Mouse (Mus musculus) midbrain, postnatal 0 days (tissue): ENCODE measurements around the gene Eif2b2. TPM values are rescaled to one million over a fixed set of nuclear protein-coding genes. Genes with fewer than 3 reads are reported as not detected.
A peak's percentile ranks its signal among the peaks of the same experiment; 100 is the strongest.

Source experiments
- ATAC-seq: fragments of 200-750 bp; cut with Nextera tagmentation; 2 replicates; pipeline ENCODE4 v1.8.0; 2017; ENCODE audit warnings: moderate number of reproducible peaks, mild to moderate bottlenecking, moderate TSS enrichment, moderate library complexity; ENCODE audit not compliant: low FRiP score
- DNase-seq: peaks from one replicate; pipeline ENCODE4 v3.0.0-alpha.2; 2015; ENCODE audit warnings: low spot score
- H3K27ac ChIP-seq: fragments of 300-500 bp; sonication (generic); 2 replicates; pipeline ENCODE4 v1.5.1; 2014; ENCODE audit warnings: low read depth, mild to moderate bottlenecking, low read length, mixed read lengths
- H3K27me3 ChIP-seq: fragments of 300-500 bp; sonication (generic); 2 replicates; pipeline ENCODE4 v1.6.1; 2014; ENCODE audit warnings: low read length, control low read depth, mixed read lengths; ENCODE audit not compliant: insufficient read depth
- H3K36me3 ChIP-seq: fragments of 300-500 bp; sonication (generic); 2 replicates; pipeline ENCODE4 v1.6.1; 2014; ENCODE audit warnings: low read length, control low read depth, mixed read lengths; ENCODE audit not compliant: insufficient read depth
- H3K4me1 ChIP-seq: fragments of 300-500 bp; sonication (generic); 2 replicates; pipeline ENCODE4 v1.6.1; 2014; ENCODE audit warnings: mild to moderate bottlenecking, control low read depth, antibody characterized with exemption, low read length, mixed read lengths; ENCODE audit not compliant: insufficient read depth
- H3K4me2 ChIP-seq: fragments of 300-500 bp; sonication (generic); 2 replicates; pipeline ENCODE4 v1.6.1; 2014; ENCODE audit warnings: low read depth, mild to moderate bottlenecking, low read length, mixed read lengths; ENCODE audit not compliant: poor library complexity, severe bottlenecking
- H3K4me3 ChIP-seq: fragments of 300-500 bp; sonication (generic); 2 replicates; pipeline ENCODE4 v1.5.1; 2014; ENCODE audit warnings: low read depth, mild to moderate bottlenecking, low read length, moderate library complexity
- H3K9ac ChIP-seq: fragments of 300-500 bp; sonication (generic); replicated peaks from 2 replicates; pipeline ENCODE4 v1.6.1; 2014; ENCODE audit warnings: mild to moderate bottlenecking, low read length, moderate library complexity, mixed read lengths; ENCODE audit not compliant: poor library complexity, severe bottlenecking
- H3K9me3 ChIP-seq: fragments of 300-500 bp; sonication (generic); 2 replicates; pipeline ENCODE4 v1.6.1; 2016; ENCODE audit warnings: low read length, control low read depth
- CTCF ChIP-seq: IDR thresholded peaks from 2 replicates; pipeline ENCODE4 v1.5.1; 2016; ENCODE audit warnings: antibody characterized with exemption, mild to moderate bottlenecking
- WGBS: fragments of 180-500 bp; shearing (Covaris S2); extraction: QIAGEN DNeasy Blood & Tissue Kit; methylation state at CpG from one replicate; pipeline ENCODE4 v1.1.7; 2014; 5-methylcytosine and 5-hydroxymethylcytosine counted together
- polyA plus RNA-seq: library from polyadenylated mRNA; unstranded; fragments of >200 nt; fragmentation: Nextera tagmentation; extraction: Ambion mirVana; gene quantifications from 2 replicates; pipeline ENCODE4 v1.2.1, GENCODE M21; 2015
- total RNA-seq: library from RNA; depleted of rRNA; stranded (reverse); fragments of >200 nt; gene quantifications from 2 replicates; pipeline ENCODE4 v1.2.3, GENCODE M21; 2014

Eif2b2 gene
- total and polyA plus RNA-seq, 2 experiments from 2014 or later, result 43.1 to 79.5 TPM

DNA sequence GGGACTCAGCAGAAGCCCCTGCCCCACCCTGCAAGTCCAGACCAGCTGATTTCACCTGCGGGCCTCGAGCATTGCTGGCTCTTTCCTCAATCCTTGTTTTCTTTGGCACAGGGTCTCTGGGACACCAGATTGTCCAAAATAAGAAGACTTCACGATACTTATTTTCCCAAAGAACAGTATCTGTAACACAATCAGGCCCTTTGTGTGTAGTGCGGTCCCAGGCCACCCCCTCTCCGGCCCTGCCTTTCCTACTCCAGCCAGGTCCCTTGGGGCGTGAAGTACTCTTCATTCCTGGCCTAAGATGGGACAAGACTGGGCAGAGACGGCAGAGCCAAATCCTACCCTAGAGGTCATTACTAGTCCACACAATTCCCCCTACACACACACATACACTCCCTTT lies 17.1 kb upstream of the Eif2b2 start:
- H3K9me3 ChIP-seq, result no peaks in the 10 kb centered on the region
- no peak for ATAC-seq
- no peaks in the 10 kb centered on the region for H3K27me3 ChIP-seq
- no peak overlapping the region for H3K4me2 ChIP-seq
- no peak for DNase-seq
- no peak overlapping the region for H3K9ac ChIP-seq
- TF ChIP-seq CTCF, result no peak
- no peak overlapping the region for H3K4me3 ChIP-seq
- H3K27ac ChIP-seq, result no peak overlapping the region
- H3K36me3 ChIP-seq, result no peaks in the 10 kb centered on the region
- WGBS, result 88% methylated on average over 7 of the region's 7 CpGs
- H3K4me1 ChIP-seq, result 0 out of 2 replicates have a peak, but pooled peaks cover 3% of the 10 kb centered on the region

DNA sequence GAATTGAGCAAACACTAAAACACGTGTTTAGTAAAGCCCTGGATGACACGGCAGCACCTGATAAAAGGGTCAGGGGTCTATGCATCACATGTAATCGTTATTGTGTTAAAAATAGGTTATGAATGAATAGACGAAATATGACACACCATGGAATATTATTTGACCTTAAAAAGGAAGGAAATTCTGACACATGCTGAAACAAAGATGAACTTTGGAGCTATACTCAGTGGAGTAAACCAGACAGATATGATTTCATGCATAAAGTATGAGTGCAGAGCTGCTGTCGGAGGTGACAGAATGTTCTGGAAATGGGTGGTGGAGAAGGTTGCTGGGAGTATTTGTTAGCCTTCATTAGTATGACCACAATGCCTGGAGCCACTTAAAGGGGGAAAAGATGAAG lies 15.6 kb upstream of the Eif2b2 start:
- H3K9me3 ChIP-seq, result no peaks in the 10 kb centered on the region
- H3K4me1 ChIP-seq, result 0 out of 2 replicates have a peak, but pooled peaks cover 3% of the 10 kb centered on the region
- no peaks in the 10 kb centered on the region for H3K36me3 ChIP-seq
- 79% methylated on average over 5 of the region's 5 CpGs for WGBS
- H3K27ac ChIP-seq, result no peak overlapping the region
- H3K4me2 ChIP-seq, result no peak overlapping the region
- DNase-seq, result no peak
- no peak for ATAC-seq
- no peak for TF ChIP-seq CTCF
- H3K9ac ChIP-seq, result no peak overlapping the region
- no peaks in the 10 kb centered on the region for H3K27me3 ChIP-seq
- no peak overlapping the region for H3K4me3 ChIP-seq

DNA sequence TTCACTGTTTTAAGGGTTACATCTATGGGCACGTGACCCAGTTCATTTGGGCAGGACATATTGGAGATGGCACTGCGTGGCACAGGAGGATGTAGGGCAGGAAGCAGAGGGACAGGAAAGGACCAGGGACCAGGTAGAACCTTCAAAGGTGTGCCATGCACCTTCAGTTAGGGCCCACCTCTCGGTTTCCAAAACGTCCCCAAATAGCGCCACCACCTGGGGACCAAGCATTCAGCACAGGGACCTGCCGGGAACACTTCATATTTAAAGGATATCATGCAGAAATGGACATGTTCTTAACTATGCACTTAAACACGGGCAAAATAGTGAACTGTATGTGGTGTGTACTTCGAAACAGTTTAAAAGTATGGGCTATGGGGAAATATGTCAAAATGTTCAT lies 15.2 kb upstream of the Eif2b2 start:
- TF ChIP-seq CTCF, result peak; percentile 9; the same call in 1 of the 2 replicates
- no peaks in the 10 kb centered on the region for H3K27me3 ChIP-seq
- H3K4me3 ChIP-seq, result no peak overlapping the region
- no peaks in the 10 kb centered on the region for H3K9me3 ChIP-seq
- no peak overlapping the region for H3K4me2 ChIP-seq
- no peaks in the 10 kb centered on the region for H3K36me3 ChIP-seq
- 0 out of 2 replicates have a peak, but pooled peaks cover 3% of the 10 kb centered on the region for H3K4me1 ChIP-seq
- no peak for ATAC-seq
- WGBS, result 52% methylated on average over 8 of the region's 8 CpGs
- H3K27ac ChIP-seq, result no peak overlapping the region
- DNase-seq, result no peak
- no peak overlapping the region for H3K9ac ChIP-seq

DNA sequence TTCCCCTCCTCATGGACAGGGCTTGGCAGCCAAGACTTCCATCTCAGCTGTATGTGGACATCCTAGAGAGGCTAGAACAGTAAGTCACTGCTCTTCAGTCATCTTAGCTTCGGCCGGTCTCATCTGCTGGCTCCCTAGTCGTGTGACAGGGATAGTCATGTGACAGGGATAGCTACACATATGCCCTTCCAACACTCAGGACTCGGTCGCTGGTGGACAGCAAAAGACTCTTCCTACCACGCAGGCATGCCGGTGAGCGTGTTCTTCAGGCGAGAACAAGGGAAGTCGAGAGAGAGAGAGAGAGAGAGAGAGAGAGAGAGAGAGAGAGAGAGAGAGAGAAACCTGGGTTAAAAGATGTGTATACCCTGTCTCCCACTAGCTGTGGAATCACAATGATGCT lies 13.9 kb upstream of the Eif2b2 start:
- 90% methylated on average over 10 of the region's 10 CpGs for WGBS
- H3K4me2 ChIP-seq, result no peak overlapping the region
- H3K9me3 ChIP-seq, result no peaks in the 10 kb centered on the region
- no peak for ATAC-seq
- no peak overlapping the region for H3K27ac ChIP-seq
- H3K4me1 ChIP-seq, result 0 out of 2 replicates have a peak, but pooled peaks cover 3% of the 10 kb centered on the region
- DNase-seq, result no peak
- H3K27me3 ChIP-seq, result no peaks in the 10 kb centered on the region
- no peak for TF ChIP-seq CTCF
- H3K4me3 ChIP-seq, result no peak overlapping the region
- H3K9ac ChIP-seq, result no peak overlapping the region
- no peaks in the 10 kb centered on the region for H3K36me3 ChIP-seq

DNA sequence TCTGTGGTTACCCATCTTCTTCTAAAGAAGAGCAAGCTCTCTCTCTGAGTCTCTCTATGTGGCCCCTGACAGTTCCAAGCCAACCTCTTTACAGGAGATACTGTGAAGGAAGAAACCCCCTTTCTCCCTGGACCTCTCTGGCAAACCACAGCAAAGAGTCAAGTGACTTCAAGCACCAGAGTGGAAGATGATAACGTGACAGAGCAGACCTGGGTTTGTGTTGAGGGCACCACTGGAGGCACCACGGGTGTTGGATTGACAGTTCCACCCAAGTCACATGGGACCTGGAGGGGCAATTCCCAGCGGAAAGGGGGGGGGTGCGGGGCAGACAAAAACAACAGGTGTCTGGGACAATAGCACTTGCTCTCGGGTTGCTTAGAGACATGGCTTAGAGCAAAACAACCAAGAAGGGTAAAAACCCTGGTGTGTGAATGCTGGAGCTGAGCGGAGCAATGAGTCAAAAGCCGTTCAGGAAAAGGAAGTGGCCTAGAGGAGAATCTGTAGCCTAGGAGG lies 10.5 kb upstream of the Eif2b2 start:
- TF ChIP-seq CTCF, result no peak
- Histone ChIP-seq H3K4me3 (no peak overlapping the region), H3K4me2 (no peak overlapping the region), H3K4me1 (no peaks in the 10 kb centered on the region), H3K9me3 (no peaks in the 10 kb centered on the region), H3K36me3 (no peaks in the 10 kb centered on the region), H3K9ac (no peak overlapping the region), H3K27me3 (no peaks in the 10 kb centered on the region), H3K27ac (no peak overlapping the region)
- ATAC-seq (no peak), DNase-seq (no peak)
- WGBS, result 30% methylated on average over 7 of the region's 7 CpGs

DNA sequence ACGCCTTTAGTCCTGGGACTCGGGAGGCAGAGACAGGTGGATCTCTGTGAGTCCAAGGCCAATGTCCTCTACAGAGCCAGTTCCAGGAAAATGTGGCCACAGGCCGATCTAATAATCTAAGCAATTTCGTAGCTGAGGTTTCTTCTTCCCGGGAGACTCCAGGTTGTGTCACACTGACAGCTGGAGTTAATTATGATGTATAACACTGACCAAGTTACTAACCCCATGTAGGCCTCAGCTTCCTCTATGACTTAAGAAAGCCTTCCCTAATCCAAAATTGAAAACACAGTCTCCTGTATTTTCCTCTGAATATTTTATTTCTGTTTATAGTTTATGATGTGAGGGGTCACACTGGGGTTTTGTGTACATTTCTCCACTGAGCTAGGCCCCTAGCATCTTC lies 4.2 kb upstream of the Eif2b2 start:
- no peak for TF ChIP-seq CTCF
- H3K4me2 ChIP-seq, result no peak overlapping the region
- no peak overlapping the region for H3K4me3 ChIP-seq
- H3K27me3 ChIP-seq, result no peaks in the 10 kb centered on the region
- H3K9ac ChIP-seq, result no peak overlapping the region
- ATAC-seq (no peak), DNase-seq (no peak)
- 85% methylated on average over 5 of the region's 5 CpGs for WGBS
- no peak overlapping the region for H3K27ac ChIP-seq
- peaks cover 1% of the 10 kb centered on the region; the same call in 1 of the 2 replicates for H3K4me1 ChIP-seq
- H3K36me3 ChIP-seq, result no peaks in the 10 kb centered on the region
- no peaks in the 10 kb centered on the region for H3K9me3 ChIP-seq
